Mouse (Mus musculus) cerebral cortex, adult 2 months (tissue): ENCODE results near the gene Nek5.

Experiments
- WGBS: fragments of 180-500 bp; shearing (Covaris S2); methylation state at CpG from one replicate; pipeline ENCODE4 v1.1.7; 2018; 5-methylcytosine and 5-hydroxymethylcytosine counted together

Gene Nek5

DNA sequence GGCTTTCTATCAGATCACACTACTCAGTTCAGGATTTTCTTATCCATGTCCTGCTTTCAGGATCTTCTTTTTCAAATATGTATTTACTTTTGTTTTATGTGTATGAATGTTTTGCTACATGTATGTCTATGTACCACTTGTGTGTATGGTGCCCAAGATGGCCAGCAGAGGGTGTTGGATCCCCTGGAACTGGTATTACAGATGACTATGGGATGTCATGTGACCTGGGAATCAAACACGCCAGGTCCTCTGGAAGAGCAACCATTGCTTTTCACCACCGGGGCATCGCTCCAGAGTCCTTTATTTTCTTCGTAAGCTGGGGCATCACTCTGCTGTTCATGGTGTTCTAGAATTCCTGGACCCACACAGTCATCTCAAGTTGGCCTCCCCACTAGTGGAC lies 35.6 kb downstream of the Nek5 start:
- WGBS = 94% methylated on average over 4 of the region's 4 CpGs

DNA sequence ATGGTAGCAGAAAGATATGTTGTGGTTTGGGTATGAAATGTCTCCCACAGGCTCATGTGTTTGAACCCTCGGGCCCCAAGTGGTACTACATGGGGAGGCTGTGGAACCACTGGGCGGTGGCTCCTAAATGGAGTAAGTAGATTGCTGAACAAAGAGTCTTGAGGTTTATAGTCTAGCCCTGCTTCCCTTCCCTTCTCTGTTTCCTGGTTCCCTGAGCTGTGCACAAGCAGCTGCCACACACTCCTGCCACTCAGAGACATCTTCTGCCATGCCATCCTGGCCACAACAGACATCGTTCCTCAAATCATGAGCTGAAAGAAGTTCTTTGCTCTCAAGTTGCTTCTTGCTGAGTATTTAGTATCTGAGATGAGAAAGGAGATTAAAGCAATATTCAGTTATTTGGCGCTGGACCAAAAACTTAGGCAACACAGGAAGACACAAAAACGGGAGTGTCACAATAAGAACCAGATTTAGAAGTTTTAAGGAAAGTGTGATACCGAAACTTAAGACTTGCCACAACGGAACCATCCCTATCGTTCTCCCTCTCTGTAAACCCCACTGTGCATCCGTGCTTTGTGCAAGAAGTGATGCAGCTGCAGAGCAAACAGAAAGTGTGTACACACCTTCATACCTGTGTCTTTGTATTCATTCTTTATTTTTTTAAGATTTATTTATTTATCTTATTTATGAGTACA lies 45.4 kb downstream of the Nek5 start:
- WGBS = 76% methylated on average over 9 of the region's 9 CpGs

DNA sequence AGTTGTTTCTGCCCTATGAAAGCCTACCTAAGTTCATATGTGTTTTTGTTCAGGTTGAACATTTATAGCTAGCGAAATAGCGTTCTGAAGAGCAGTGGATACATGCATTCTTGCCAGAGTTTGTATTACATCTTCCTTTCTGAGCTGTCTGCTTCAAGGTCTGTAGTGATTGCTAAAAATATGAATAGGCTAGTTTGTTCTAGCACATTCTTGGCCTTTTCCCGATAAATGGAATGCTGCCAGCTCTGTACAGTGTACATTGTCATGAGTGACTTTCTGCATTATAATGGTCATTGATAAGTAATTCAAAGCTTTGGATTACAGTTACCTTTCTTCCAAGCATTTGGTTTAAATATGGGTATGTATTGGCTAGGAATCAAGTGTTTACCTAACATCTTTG lies 63.7 kb downstream of the Nek5 start:
- WGBS = under 1% methylated on average over 3 of the region's 3 CpGs

- under 1% methylated on average over 34 of the region's 36 CpGs for WGBS
Observed at GRCm38 (mm10) chr8:22060446-22060889, 64.4 kb downstream of the Nek5 start, which contains the start of gene Alg11. Alg11 (plus strand) TSS chr8:22060721.

- WGBS = 1% methylated on average over 46 of the region's 46 CpGs
Observed at GRCm38 (mm10) chr8:22059821-22060445, 64.9 kb downstream of the Nek5 start, which contains the start of gene Atp7b. Atp7b (minus strand) TSS chr8:22060305.

DNA sequence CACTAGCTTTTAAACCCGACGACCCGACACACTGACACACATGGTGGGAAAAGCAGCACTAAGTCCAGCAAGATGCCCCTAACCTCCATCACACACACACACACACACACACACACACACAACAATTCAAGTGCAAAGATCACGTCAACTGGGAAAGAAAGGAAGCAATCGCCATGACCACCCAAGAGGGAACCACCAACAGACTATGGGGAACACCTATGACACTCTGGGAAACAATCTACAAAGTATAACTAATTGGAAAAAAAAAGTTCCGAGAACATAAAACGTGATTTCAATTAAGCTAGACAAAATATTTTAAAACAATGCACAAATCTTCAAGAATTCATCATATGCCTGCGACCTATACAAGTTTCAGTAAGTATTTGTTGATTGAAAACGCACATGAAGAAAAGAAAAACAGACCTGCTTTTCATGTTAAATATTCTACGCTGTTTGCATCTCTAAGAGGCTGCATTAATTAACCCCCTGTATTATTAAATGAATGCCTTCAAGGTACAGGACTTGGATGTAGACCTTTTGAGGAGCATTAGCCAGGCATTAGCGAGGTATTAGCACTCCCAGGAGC lies 65.6 kb downstream of the Nek5 start:
- 35% methylated on average over 11 of the region's 11 CpGs for WGBS

- WGBS = 83% methylated on average over 9 of the region's 9 CpGs
Observed at GRCm38 (mm10) chr8:22058368-22058767, 66.5 kb downstream of the Nek5 start.

DNA sequence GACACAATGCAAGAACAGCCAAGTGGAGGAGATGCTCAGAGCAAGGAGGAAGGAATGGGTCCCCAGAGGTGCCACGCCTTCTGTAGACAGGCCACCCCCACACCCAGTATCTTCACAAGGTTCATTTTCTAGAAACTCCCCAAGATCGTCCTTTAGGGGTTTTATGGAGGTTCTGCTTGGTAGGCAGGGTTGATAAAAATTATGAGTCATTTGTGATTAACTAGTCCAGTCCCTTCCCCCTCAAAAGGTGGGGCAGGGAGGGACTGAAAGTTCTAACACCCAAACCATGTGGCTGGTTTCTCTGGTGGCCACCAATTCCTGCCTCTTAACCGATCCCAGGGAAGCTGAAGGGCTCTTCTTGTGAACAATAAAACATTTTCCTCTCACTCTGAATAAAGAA lies 68.0 kb downstream of the Nek5 start:
- WGBS = 79% methylated on average over 3 of the region's 3 CpGs

- 96% methylated on average over 2 of the region's 2 CpGs for WGBS
Observed at GRCm38 (mm10) chr8:22055492-22055877, 69.4 kb downstream of the Nek5 start.

DNA sequence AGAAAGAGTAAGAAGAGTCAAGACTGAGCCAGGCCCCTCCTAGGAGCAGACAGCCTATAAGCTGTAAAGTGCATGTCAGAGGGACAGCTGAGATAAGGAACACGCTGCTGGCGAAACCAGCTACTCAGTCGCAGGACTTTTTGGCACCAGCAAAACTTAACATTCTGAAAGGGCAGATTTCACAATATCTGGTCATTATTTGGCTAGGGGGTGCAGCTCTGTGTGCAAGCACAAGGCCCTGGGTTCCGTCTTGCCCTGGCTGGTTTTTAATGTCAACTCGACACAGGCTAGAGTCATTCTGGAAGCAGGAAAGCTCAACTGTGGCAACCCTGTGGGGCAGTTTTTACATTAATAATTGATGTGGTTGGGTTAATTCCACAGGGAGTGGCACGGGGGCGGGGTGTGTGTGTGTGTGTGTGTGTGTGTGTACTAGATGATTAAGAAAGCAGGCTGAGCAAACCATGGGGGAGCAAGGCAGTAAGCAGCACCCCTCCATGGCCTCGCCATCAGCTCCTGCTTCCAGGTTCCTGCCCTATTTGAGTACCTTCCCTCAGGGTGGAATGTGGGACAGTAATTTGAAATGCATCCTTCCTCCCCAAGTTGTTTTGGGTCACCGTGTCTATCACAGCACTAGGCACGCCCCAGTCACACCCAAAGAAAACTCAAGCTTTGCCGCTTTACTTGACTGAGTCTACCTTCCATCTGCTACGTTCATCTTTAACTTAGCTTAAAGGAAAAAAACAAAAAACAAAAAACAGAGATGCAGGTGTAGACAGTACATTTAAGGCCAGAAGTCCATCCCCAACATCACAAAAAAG lies 70.0 kb downstream of the Nek5 start:
- WGBS = 91% methylated on average over 12 of the region's 12 CpGs

- 48% methylated on average over 2 of the region's 2 CpGs for WGBS
Observed at GRCm38 (mm10) chr8:22047699-22048464, 77.0 kb downstream of the Nek5 start.

DNA sequence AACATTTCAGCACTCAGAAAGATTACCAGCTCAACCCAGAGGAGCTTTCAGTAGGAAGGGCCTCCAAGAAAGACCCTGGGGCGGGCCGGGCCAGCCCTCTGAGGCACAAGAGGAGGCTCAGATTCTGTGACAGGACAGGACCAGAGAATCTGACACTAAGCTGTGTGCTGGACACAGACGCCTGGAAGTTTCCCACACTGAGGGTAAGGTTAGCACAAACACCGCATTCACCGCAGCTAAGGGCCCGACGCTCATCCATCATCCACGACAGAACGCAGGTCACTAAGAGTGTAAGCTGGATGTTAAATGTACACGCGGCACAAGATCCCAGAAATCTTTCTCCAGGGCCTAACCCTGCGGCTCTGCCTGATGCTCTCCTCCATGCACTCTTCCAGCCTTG lies 81.1 kb downstream of the Nek5 start:
- WGBS = 84% methylated on average over 12 of the region's 12 CpGs

GRCm38 (mm10) chr8:22042515-22042914 lies 82.3 kb downstream of the Nek5 start:
- 85% methylated on average over 3 of the region's 3 CpGs for WGBS

DNA sequence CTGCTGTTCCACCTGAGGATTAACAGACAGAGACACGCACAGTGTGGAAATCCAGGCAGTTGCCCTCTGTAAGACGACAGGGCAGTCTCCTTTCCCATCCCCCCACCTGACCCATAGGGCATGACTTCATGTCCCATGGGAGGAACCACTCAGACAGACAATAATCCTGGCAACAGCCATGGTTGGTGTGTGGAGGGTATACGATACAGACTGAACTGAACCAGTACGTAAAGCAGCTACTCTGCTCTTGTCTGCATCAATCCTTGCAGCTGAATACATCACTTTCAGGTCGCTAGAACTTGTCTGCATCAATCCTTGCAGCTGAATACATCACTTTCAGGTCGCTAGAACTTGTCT lies 84.7 kb downstream of the Nek5 start:
- WGBS = 53% methylated on average over 6 of the region's 6 CpGs

DNA sequence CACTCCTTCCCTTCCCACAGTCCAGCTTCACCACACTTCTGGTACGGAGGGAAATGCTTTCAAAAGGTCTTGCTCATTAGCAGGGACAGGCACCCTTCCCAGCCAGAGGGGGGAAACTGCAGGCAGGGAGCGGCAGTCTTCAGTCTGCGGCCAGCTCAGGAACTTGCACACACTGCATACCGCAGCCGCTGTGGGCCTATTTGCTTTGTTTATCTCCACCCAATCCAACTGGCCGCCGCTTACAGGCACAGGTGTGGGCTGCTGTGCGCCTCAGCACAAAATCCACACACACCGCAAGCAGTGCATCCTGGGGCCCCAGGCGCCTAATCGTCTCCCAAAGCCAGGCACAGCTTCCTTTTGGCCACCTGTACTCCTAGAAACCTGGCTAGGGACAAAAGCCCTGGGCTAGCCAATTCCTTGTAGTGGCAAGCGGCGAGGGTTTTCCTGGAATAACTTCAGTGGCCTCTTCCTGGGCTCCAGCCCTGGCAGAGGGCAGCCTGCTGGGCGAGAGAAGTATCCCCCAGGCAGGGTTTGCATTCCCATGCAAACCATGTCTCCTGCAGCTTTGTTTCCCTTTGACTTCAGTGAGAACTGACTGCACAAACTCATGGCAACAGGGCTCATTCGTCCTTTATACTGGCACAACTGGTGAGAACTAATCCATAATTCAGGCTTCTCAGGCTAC lies 85.2 kb downstream of the Nek5 start:
- WGBS = 34% methylated on average over 15 of the region's 15 CpGs

- 82% methylated on average over 7 of the region's 7 CpGs for WGBS
Observed at GRCm38 (mm10) chr8:22037022-22037421, 87.8 kb downstream of the Nek5 start.

- WGBS = 90% methylated on average over 9 of the region's 9 CpGs
Observed at GRCm38 (mm10) chr8:22036137-22036536, 88.7 kb downstream of the Nek5 start.

DNA sequence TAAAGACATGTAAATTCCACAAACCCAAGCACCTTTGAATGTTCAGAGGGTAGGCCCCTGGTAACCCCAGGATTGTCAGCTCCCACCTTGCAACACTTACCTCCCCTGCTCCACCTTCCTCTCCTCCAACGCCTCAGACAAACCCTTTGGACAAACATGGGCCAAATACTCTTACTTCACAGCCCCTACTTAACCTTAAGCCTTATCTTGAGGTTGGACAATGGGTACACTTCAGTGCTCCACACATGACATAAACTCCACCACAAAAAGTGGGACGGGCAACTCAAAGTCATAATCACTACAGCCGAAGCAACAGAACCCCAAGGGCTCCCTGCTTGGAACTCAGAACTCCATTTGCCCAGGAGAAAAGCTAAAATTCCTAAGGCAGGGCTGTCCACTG lies 93.9 kb downstream of the Nek5 start:
- 92% methylated on average over 3 of the region's 3 CpGs for WGBS

DNA sequence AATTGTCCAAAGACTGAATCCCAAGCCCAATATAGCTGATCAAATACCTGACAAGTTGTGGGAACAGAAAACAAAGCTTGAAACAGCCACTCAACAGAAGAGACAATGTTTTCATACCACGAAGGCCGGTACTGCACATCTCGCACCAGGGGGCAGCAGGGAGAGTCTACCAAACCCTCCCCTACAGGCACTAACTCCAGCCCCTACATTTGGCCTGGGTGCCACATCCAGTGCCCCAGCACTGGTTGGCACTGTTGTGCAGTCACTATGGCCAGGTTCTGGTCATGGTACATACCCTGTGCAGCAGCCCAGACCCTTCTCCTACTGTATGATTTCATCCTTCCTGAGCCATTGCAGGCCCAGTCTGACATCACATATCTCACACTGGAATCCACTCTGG lies 95.9 kb downstream of the Nek5 start:
- WGBS = 83% methylated on average over 3 of the region's 3 CpGs

DNA sequence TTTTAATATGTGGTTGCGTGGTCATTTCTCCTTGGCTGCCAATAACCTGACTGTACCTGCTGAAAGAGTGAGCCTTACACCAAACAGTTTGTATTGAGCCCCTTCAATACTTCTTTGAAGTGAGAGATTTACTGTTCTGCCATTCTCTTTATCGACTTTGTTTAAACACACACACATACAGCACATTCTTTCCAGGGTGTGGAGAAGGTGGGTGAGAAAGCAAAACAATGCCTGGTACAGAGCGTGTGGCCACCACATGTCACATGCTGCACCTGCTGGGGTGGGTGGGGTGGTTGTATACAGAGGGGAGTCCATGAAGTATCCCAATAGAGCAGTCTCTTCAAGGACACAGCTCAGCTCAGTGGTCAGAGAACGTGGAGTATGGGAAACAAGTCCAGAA lies 99.6 kb downstream of the Nek5 start:
- WGBS = 93% methylated on average over 4 of the region's 4 CpGs
